19 mouse cellular contexts compared by ENCODE assay signal in the genomic region with DNA sequence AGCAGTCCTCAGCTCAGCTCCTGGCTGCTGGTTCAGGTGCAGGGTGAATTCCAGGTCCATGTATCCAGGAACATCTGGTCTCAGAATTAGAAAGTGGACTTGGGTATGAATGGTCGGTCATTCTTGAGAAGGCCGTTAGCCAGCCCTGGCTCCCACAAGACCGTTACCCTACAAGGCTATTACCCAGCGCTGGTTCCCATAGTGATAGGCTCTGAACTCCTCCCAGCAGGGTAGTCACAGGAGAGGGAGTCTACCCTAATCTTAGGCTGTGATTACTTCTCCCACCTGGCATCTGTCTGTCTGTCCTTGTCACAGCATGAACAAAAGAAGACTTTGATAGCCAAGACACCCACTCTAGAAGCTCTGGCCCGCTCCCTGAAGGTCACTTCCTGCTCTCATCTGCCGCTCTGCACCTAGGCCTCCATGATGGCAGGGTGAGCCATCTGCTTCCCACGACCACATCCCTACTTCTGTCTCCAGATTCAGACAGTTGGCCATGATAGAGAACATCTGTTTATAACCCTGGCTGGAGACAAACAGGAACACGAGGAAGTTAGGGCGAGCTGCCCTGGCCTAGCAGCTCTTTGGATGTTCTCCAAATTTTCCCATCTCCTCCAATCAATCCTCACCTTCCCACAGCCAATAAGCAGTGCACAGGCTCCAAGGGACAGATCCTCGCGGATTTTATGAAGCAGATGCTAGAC. TPM values are rescaled to one million over a fixed set of nuclear protein-coding genes. Genes with fewer than 3 reads are reported as not detected.
A peak's percentile ranks its signal among the peaks of the same experiment; 100 is the strongest.
DNase-seq lines count a peak whose midpoint lies in the region; ATAC-seq lines count a peak whose summit lies in the region.
"Had no signal": no experiment of that assay in that cellular context is flagged by ENCODE, and none has a peak within 500 bp of the region (broad histone marks: within the 10 kb centered on the region; RNA-seq: fewer than 3 reads in every experiment).

No protein-coding gene starts in this region.

- no peak overlapping the region for H3K4me3 ChIP-seq in heart, embryonic 12.5 days
- no peak overlapping the region for H3K4me3 ChIP-seq in lung, embryonic 16.5 days (ENCODE audit: low read length)
- no peak overlapping the region for H3K4me3 ChIP-seq in forebrain, embryonic 11.5 days (ENCODE audit: low read depth, low read length)
- no peak overlapping the region for H3K4me3 ChIP-seq in midbrain, embryonic 15.5 days
- H3K4me3 ChIP-seq: limb, embryonic 15.5 days; neural tube, embryonic 13.5 days had no signal

- no peaks in the 10 kb centered on the region for H3K27me3 ChIP-seq in heart, embryonic 12.5 days (replicated peaks)
- no peaks in the 10 kb centered on the region for H3K27me3 ChIP-seq in lung, embryonic 16.5 days (ENCODE audit: control insufficient read depth, insufficient read depth, low read depth, low read length)
- no peaks in the 10 kb centered on the region; the same call in 1 of the 2 replicates for H3K27me3 ChIP-seq in forebrain, embryonic 11.5 days (ENCODE audit: control insufficient read depth, insufficient read depth, low read length)
- H3K27me3 ChIP-seq in midbrain, embryonic 15.5 days (replicated peaks): no peaks in the 10 kb centered on the region
- H3K27me3 ChIP-seq: limb, embryonic 15.5 days; neural tube, embryonic 13.5 days had no signal

- no peak overlapping the region for H3K9ac ChIP-seq in heart, embryonic 12.5 days
- no peak overlapping the region for H3K9ac ChIP-seq in lung, embryonic 16.5 days (ENCODE audit: low read length)
- no peak overlapping the region for H3K9ac ChIP-seq in forebrain, embryonic 11.5 days (ENCODE audit: low read length)
- no peak overlapping the region for H3K9ac ChIP-seq in midbrain, embryonic 15.5 days
- H3K9ac ChIP-seq: limb, embryonic 15.5 days; neural tube, embryonic 13.5 days had no signal

- no peaks in the 10 kb centered on the region for H3K36me3 ChIP-seq in heart, embryonic 12.5 days
- H3K36me3 ChIP-seq in lung, embryonic 16.5 days (ENCODE audit: control insufficient read depth, insufficient read depth, low read length): no peaks in the 10 kb centered on the region
- H3K36me3 ChIP-seq in forebrain, embryonic 11.5 days (ENCODE audit: control insufficient read depth, insufficient read depth, low read length): no peaks in the 10 kb centered on the region
- H3K36me3 ChIP-seq in midbrain, embryonic 15.5 days (replicated peaks): no peaks in the 10 kb centered on the region
- H3K36me3 ChIP-seq: limb, embryonic 15.5 days; neural tube, embryonic 13.5 days had no signal

- H3K4me2 ChIP-seq in heart, embryonic 12.5 days: no peak overlapping the region
- no peak overlapping the region for H3K4me2 ChIP-seq in lung, embryonic 16.5 days (ENCODE audit: low read depth, low read length)
- H3K4me2 ChIP-seq in forebrain, embryonic 11.5 days (ENCODE audit: low read depth, low read length, severe bottlenecking): no peak overlapping the region
- no peak overlapping the region for H3K4me2 ChIP-seq in midbrain, embryonic 15.5 days
- H3K4me2 ChIP-seq: limb, embryonic 15.5 days; neural tube, embryonic 13.5 days had no signal

- ATAC-seq in heart, embryonic 12.5 days (ENCODE audit: insufficient number of reproducible peaks, low FRiP score): no peak
- ATAC-seq in lung, embryonic 16.5 days (ENCODE audit: low read depth): peak; percentile 88
- no peak for ATAC-seq in forebrain, embryonic 11.5 days (replicated peaks; ENCODE audit: low FRiP score)
- ATAC-seq in midbrain, embryonic 15.5 days (replicated peaks): no peak
- ATAC-seq: hindbrain, embryonic 16.5 days had no signal

- H3K9me3 ChIP-seq in heart, embryonic 12.5 days (replicated peaks): peaks cover 8% of the 10 kb centered on the region; the same call in 1 of the 2 replicates
- no peaks in the 10 kb centered on the region for H3K9me3 ChIP-seq in lung, embryonic 16.5 days (ENCODE audit: control insufficient read depth, low read length)
- no peaks in the 10 kb centered on the region; the same call in 1 of the 2 replicates for H3K9me3 ChIP-seq in forebrain, embryonic 11.5 days (ENCODE audit: control insufficient read depth, low read length)
- H3K9me3 ChIP-seq in midbrain, embryonic 15.5 days: no peaks in the 10 kb centered on the region
- H3K9me3 ChIP-seq: limb, embryonic 15.5 days; neural tube, embryonic 13.5 days had no signal

- H3K4me1 ChIP-seq in heart, embryonic 12.5 days (replicated peaks): no peaks in the 10 kb centered on the region
- peaks cover 11% of the 10 kb centered on the region for H3K4me1 ChIP-seq in lung, embryonic 16.5 days (replicated peaks; ENCODE audit: control insufficient read depth, insufficient read depth, low read length)
- H3K4me1 ChIP-seq in forebrain, embryonic 11.5 days (replicated peaks; ENCODE audit: control insufficient read depth, insufficient read depth, low read length): 0 out of 2 replicates have a peak, but pooled peaks cover 1% of the 10 kb centered on the region
- peaks cover 4% of the 10 kb centered on the region; the same call in 1 of the 2 replicates for H3K4me1 ChIP-seq in midbrain, embryonic 15.5 days

- DNase-seq in heart, adult 18-20 months: peak; percentile 39 to 47
- peak; percentile 3 for DNase-seq in urinary bladder, postnatal 14 days (ENCODE audit: low spot score)
- no peak for DNase-seq in urinary bladder, postnatal 4 days (ENCODE audit: low spot score in 2 of 2)
- no peak for DNase-seq in forebrain, embryonic 11.5 days (ENCODE audit: low spot score)
- no peak for DNase-seq in layer of hippocampus, postnatal 14 days (ENCODE audit: low spot score in 2 of 2)
- DNase-seq: cerebellum, adult 9-11 months; gastrocnemius, postnatal 10 days; kidney, adult 2 months; kidney, postnatal 25 days; layer of hippocampus, adult 9-11 months; retina, postnatal 1 day; right cerebral cortex, postnatal 4 days; thymus, adult 18-20 months had no signal

- H3K27ac ChIP-seq in heart, embryonic 12.5 days (ENCODE audit: poor library complexity, severe bottlenecking): no peak overlapping the region
- H3K27ac ChIP-seq in lung, embryonic 16.5 days (ENCODE audit: low read length): peak overlapping the region; percentile 41; the same call in 1 of the 2 replicates
- no peak overlapping the region for H3K27ac ChIP-seq in forebrain, embryonic 11.5 days (ENCODE audit: low read depth, low read length)
- H3K27ac ChIP-seq in midbrain, embryonic 15.5 days: no peak overlapping the region
- H3K27ac ChIP-seq: limb, embryonic 15.5 days; neural tube, embryonic 13.5 days had no signal

- 67% methylated on average over 11 of the region's 11 CpGs for WGBS in heart, embryonic 12.5 days
- 45% methylated on average over 11 of the region's 11 CpGs for WGBS in lung, embryonic 16.5 days
- WGBS in forebrain, embryonic 11.5 days: 89% methylated on average over 11 of the region's 11 CpGs
- WGBS in midbrain, embryonic 15.5 days: 88% methylated on average over 11 of the region's 11 CpGs

RNA-seq across cellular contexts. Expression of a gene that starts 1.4 kb away (rescaled TPM):
- 1 to 10 TPM in 1 of 2 experiments, not detected in 1; 2.2 TPM for total RNA-seq in heart, adult 18-20 months (2021)
- not detected in 2 replicates for polyA plus RNA-seq in heart, embryonic 12.5 days (2016; fragmentation: Nextera tagmentation; extraction: Ambion mirVana)
- 0.09 and 0.13 TPM in 2 replicates for polyA plus RNA-seq in lung, embryonic 16.5 days (2015; fragmentation: Nextera tagmentation; extraction: Ambion mirVana)
- polyA plus RNA-seq in forebrain, embryonic 11.5 days (2014; fragmentation: Nextera tagmentation; extraction: Ambion mirVana): not detected in 2 replicates
- polyA plus RNA-seq in midbrain, embryonic 15.5 days (2015; fragmentation: Nextera tagmentation; extraction: Ambion mirVana): not detected in 2 replicates
- total RNA-seq in layer of hippocampus, postnatal 14 days (2021): under 1 TPM in 1 of 2 experiments, not detected in 1; 0.90 TPM
- polyA plus RNA-seq: kidney, adult 2 months had no signal

Comparison
In these comparisons a context has a peak if more than half of its experiments do, and no peak if none do; other contexts are left out.
1. DNase-seq: peak in heart, adult 18-20 months (2 of 2) and urinary bladder, postnatal 14 days (single experiment); none in urinary bladder, postnatal 4 days (0 of 2), forebrain, embryonic 11.5 days (single experiment) and layer of hippocampus, postnatal 14 days (0 of 2).